Mouse (Mus musculus): ENCODE measurements around the gene Ppp1r35.

Gene Ppp1r35

DNA sequence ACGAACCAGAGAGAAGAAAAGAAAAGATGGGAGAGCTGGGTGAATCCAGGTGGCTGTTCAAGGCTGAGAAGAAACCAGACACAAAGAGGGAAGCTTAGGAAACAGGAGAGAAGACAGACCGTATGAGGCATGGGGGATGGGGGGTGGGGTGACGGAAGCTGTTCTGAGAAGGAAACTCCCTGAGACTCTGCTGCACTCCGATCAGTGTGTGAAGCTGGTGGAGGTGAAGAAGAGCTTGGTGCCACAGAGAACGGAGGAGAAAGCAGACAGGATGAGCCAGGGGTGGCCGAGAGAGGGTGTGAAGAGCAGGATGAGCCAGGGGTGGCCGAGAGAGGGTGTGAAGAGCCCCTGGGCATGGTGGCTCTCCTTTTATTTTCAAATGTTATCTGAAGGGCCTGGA is 47.8 kb downstream of the Ppp1r35 start:
- DNase-seq (ENCODE audit: low spot score in 2 of 2), result peak in 1 of 2 experiments; percentile 9

DNA sequence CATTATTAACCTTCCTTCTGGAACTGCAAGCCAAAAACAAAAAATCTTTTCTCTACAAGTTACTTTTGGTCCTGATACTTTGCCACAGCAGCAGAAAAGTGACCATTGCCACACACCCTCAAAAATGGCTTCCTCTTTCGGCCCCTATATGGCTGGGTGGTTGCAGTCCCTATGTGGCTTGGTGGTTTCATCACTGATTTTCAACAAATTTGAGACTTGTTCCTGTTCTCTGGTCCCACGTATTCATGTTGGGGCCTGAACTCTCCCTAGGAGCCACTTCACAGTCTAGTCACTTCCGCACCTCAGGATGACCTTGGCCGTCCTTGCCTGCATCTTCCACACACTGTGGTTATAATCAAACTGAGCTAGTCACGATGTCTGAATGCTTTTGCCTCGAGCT is 50.0 kb downstream of the Ppp1r35 start:
- DNase-seq (ENCODE audit: low spot score in 2 of 2), result peak in 1 of 2 experiments; percentile 14
